In genomic region chr2:166714427-166714699, GRCm38 (mm10) we compare ENCODE assay signal across 8 mouse cellular contexts. TPM values are rescaled to one million over a fixed set of nuclear protein-coding genes. Genes with fewer than 3 reads are reported as not detected.
A peak's percentile ranks its signal among the peaks of the same experiment; 100 is the strongest.
DNase-seq lines count a peak whose midpoint lies in the region; ATAC-seq and TF ChIP-seq lines count a peak whose summit lies in the region.

No protein-coding gene starts in this region.

- peak overlapping the region; percentile 96 for H3K4me3 ChIP-seq in erythroblast, embryonic 14.5 days (replicated peaks)
- H3K4me3 ChIP-seq in thymus, adult 2 months (ENCODE audit: control insufficient read depth, insufficient read depth, low read length): peak overlapping the region; percentile 53
- H3K4me3 ChIP-seq in liver, embryonic 13.5 days (replicated peaks): peak overlapping the region; percentile 62

- TF ChIP-seq POLR2A in thymus, adult 2 months (IDR thresholded peaks at IDR 0.05; ENCODE audit: control insufficient read depth, extremely low read depth, insufficient read depth, low read length, poor library complexity): no peak

- no peak for DNase-seq in thymus, adult 2 months
- DNase-seq in thymus, postnatal 10 days (ENCODE audit: low spot score in 2 of 2): no peak
- DNase-seq in liver, embryonic 13.5 days: no peak
- no peak for DNase-seq in urinary bladder, postnatal 14 days (ENCODE audit: low spot score)
- no peak for DNase-seq in embryo, embryonic 10 days (ENCODE audit: low spot score)
- DNase-seq in right cerebral cortex, postnatal 25 days: no peak

- peak overlapping the region; percentile 52 for H3K9ac ChIP-seq in liver, embryonic 13.5 days

- H3K36me3 ChIP-seq in erythroblast, embryonic 14.5 days (ENCODE audit: control insufficient read depth): peaks cover 18% of the 10 kb centered on the region
- no peaks in the 10 kb centered on the region for H3K36me3 ChIP-seq in thymus, adult 2 months (ENCODE audit: control insufficient read depth, insufficient read depth, low read length)
- no peaks in the 10 kb centered on the region for H3K36me3 ChIP-seq in liver, embryonic 13.5 days

- 8% methylated on average over 11 of the region's 11 CpGs for WGBS in thymus, adult 2 months
- WGBS in liver, embryonic 13.5 days (ENCODE audit: insufficient replicate concordance): 3% methylated on average over 11 of the region's 11 CpGs

- peaks cover 25% of the 10 kb centered on the region for H3K27me3 ChIP-seq in erythroblast, embryonic 14.5 days (ENCODE audit: control insufficient read depth)
- H3K27me3 ChIP-seq in thymus, adult 2 months (ENCODE audit: control insufficient read depth, insufficient read depth, low read length): no peaks in the 10 kb centered on the region
- no peaks in the 10 kb centered on the region for H3K27me3 ChIP-seq in liver, embryonic 13.5 days

- H3K4me2 ChIP-seq in liver, embryonic 13.5 days: peak overlapping the region; percentile 91

- H3K27ac ChIP-seq in thymus, adult 2 months (ENCODE audit: control insufficient read depth, insufficient read depth, low read length): no peak overlapping the region
- H3K27ac ChIP-seq in liver, embryonic 13.5 days: no peak overlapping the region

- H3K4me1 ChIP-seq in erythroblast, embryonic 14.5 days (ENCODE audit: control insufficient read depth): peaks cover 53% of the 10 kb centered on the region
- peaks cover 43% of the 10 kb centered on the region for H3K4me1 ChIP-seq in thymus, adult 2 months (replicated peaks; ENCODE audit: control insufficient read depth, insufficient read depth, low read length)
- peaks cover 52% of the 10 kb centered on the region for H3K4me1 ChIP-seq in liver, embryonic 13.5 days (replicated peaks)

- H3K9me3 ChIP-seq in erythroblast, embryonic 14.5 days (ENCODE audit: control insufficient read depth, low read length): no peaks in the 10 kb centered on the region
- no peaks in the 10 kb centered on the region for H3K9me3 ChIP-seq in liver, embryonic 13.5 days (replicated peaks)

- TF ChIP-seq CTCF in thymus, adult 2 months (IDR thresholded peaks at IDR 0.05; ENCODE audit: borderline replicate concordance, control insufficient read depth, extremely low read depth, insufficient read depth, low read length, poor library complexity): no peak

- no peak for ATAC-seq in erythroblast, adult 5-6 weeks (replicated peaks; ENCODE audit: low FRiP score, poor library complexity, severe bottlenecking)
- ATAC-seq in liver, embryonic 13.5 days (ENCODE audit: low read depth): no peak

RNA-seq across cellular contexts. Expression of gene Prex1, which starts 0.7 kb away (rescaled TPM):
- polyA plus RNA-seq in erythroblast, embryonic 14.5 days (2012): 4.7 and 5.9 TPM in 2 replicates
- 15.9 and 26.5 TPM in 2 replicates for total RNA-seq in erythroblast, adult 5-6 weeks (2015; ENCODE audit: low replicate concordance)
- 19.8 and 35.4 TPM in 2 replicates for total RNA-seq in erythroblast, adult 5-6 weeks (2017; ENCODE audit: low replicate concordance)
- polyA plus RNA-seq in thymus, adult 2 months (2012; rRNA removed): 264 and 297 TPM in 2 replicates
- 9.1 and 9.8 TPM in 2 replicates for polyA plus RNA-seq in liver, embryonic 13.5 days (2015; fragmentation: Nextera tagmentation; extraction: Ambion mirVana)

Comparison
In these comparisons a context has a peak if more than half of its experiments do, and no peak if none do; other contexts are left out.
1. RNA of gene Prex1, which starts 0.7 kb away (polyA plus RNA-seq): 264 to 297 TPM in thymus, adult 2 months; 9.1 to 9.8 TPM in liver, embryonic 13.5 days and 4.7 to 5.9 TPM in erythroblast, embryonic 14.5 days; every median in the first group is over 10 times any median in the second.
2. Peak in every context shown above with its lines, with median percentiles within 50 percentile points of each other: H3K4me3 ChIP-seq.